Mouse (Mus musculus) heart, embryonic 11.5 days (tissue): ENCODE results near the gene Trip4. TPM values are rescaled to one million over a fixed set of nuclear protein-coding genes. Genes with fewer than 3 reads are reported as not detected.
A peak's percentile ranks its signal among the peaks of the same experiment; 100 is the strongest.

Source experiments
- ATAC-seq: fragments of 200-750 bp; cut with Nextera tagmentation; replicated peaks from 2 replicates; pipeline ENCODE4 v1.8.0; 2017; ENCODE audit warnings: moderate library complexity; ENCODE audit not compliant: insufficient number of reproducible peaks, low FRiP score, low TSS enrichment
- H3K27ac ChIP-seq: fragments of 300-500 bp; sonication (generic); 2 replicates; pipeline ENCODE4 v1.5.1; 2014; ENCODE audit warnings: mild to moderate bottlenecking, low read depth, low read length
- H3K27me3 ChIP-seq: fragments of 300-500 bp; sonication (generic); 2 replicates; pipeline ENCODE4 v1.6.1; 2014; ENCODE audit warnings: mild to moderate bottlenecking, low read length, mixed read lengths; ENCODE audit not compliant: control insufficient read depth, insufficient read depth
- H3K36me3 ChIP-seq: fragments of 300-500 bp; sonication (generic); 2 replicates; pipeline ENCODE4 v1.6.1; 2014; ENCODE audit warnings: mild to moderate bottlenecking, low read length, moderate library complexity, mixed read lengths; ENCODE audit not compliant: control insufficient read depth, insufficient read depth
- H3K4me1 ChIP-seq: fragments of 300-500 bp; sonication (generic); 2 replicates; pipeline ENCODE4 v1.6.1; 2014; ENCODE audit warnings: low read length; ENCODE audit not compliant: control insufficient read depth, insufficient read depth
- H3K4me2 ChIP-seq: fragments of 300-500 bp; sonication (generic); 2 replicates; pipeline ENCODE4 v1.6.1; 2014; ENCODE audit warnings: mild to moderate bottlenecking, moderate library complexity
- H3K4me3 ChIP-seq: fragments of 300-500 bp; sonication (generic); 2 replicates; pipeline ENCODE4 v1.5.1; 2014; ENCODE audit warnings: low read depth, low read length
- H3K9ac ChIP-seq: fragments of 300-500 bp; sonication (generic); 2 replicates; pipeline ENCODE4 v1.6.1; 2014; ENCODE audit warnings: mild to moderate bottlenecking, low read depth, low read length, moderate library complexity
- H3K9me3 ChIP-seq: fragments of 300-500 bp; sonication (generic); replicated peaks from 2 replicates; pipeline ENCODE4 v1.6.1; 2016; ENCODE audit warnings: low read length; ENCODE audit not compliant: control insufficient read depth
- WGBS: fragments of 180-500 bp; shearing (Covaris S2); extraction: QIAGEN DNeasy Blood & Tissue Kit; methylation state at CpG from one replicate; pipeline ENCODE4 v1.1.7; 2014; ENCODE audit not compliant: insufficient replicate concordance; 5-methylcytosine and 5-hydroxymethylcytosine counted together
- polyA plus RNA-seq: library from polyadenylated mRNA; unstranded; fragments of >200 nt; fragmentation: Nextera tagmentation; extraction: Ambion mirVana; gene quantifications from 2 replicates; pipeline ENCODE4 v1.2.1, GENCODE M21; 2014

The Trip4 gene
- 29.6 and 30.5 TPM in 2 replicates for polyA plus RNA-seq

GRCm38 (mm10) chr9:65908394-65909300 is at the start of gene Trip4, which contains the start of gene Csnk1g1:
Gene Trip4 (minus strand): TSS chr9:65908794.
Gene Csnk1g1 (plus strand): TSS chr9:65908924.
- H3K4me1 ChIP-seq: 0 out of 2 replicates have a peak, but pooled peaks cover 2% of the 10 kb centered on the region
- peak within 1 kb of the TSS; percentile 88 for H3K9ac ChIP-seq
- no peaks in the 10 kb centered on the region for H3K27me3 ChIP-seq
- H3K9me3 ChIP-seq: no peaks in the 10 kb centered on the region
- 1% methylated on average over 37 of the region's 38 CpGs for WGBS
- H3K27ac ChIP-seq: peak within 1 kb of the TSS; percentile 84
- peak within 1 kb of the TSS; percentile 86 for H3K4me3 ChIP-seq
- peak; percentile 97 for ATAC-seq
- H3K4me2 ChIP-seq: peak within 1 kb of the TSS; percentile 74
- peaks cover 5% of the 10 kb centered on the region; the same call in 1 of the 2 replicates for H3K36me3 ChIP-seq

- Histone ChIP-seq H3K4me1 (no peaks in the 10 kb centered on the region), H3K27me3 (no peaks in the 10 kb centered on the region), H3K4me3 (no peak overlapping the region), H3K36me3 (0 out of 2 replicates have a peak, but pooled peaks cover 2% of the 10 kb centered on the region), H3K4me2 (no peak overlapping the region), H3K9me3 (no peaks in the 10 kb centered on the region), H3K9ac (no peak overlapping the region), H3K27ac (no peak overlapping the region)
- WGBS: 73% methylated on average over 3 of the region's 3 CpGs
- no peak for ATAC-seq
Observed at GRCm38 (mm10) chr9:65951082-65951587, 42.5 kb upstream of the Trip4 start.

DNA sequence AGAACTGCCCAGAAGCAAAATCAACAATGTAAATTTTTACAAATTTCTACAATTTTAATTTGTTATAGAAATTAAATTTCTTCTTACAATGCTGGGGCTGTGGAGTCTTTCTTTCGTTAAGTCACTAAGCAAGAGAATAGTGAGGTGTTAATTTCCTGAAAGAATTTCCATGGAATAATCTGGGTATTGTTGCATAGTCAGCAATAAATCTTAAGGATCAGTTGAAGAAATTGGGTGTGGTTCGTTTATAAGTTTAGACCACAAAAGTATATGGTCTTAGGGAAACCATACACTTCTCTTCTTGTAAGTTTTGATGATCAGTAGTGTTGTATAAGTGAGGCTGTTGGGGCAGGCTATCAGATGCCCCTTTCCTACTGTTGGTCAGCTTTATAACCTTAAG is 29.0 kb upstream of the Trip4 start:
- 88% methylated on average over 2 of the region's 2 CpGs for WGBS
- no peaks in the 10 kb centered on the region for H3K27me3 ChIP-seq
- no peaks in the 10 kb centered on the region for H3K4me1 ChIP-seq
- no peaks in the 10 kb centered on the region for H3K9me3 ChIP-seq
- ATAC-seq: no peak
- H3K27ac ChIP-seq: no peak overlapping the region
- no peak overlapping the region for H3K9ac ChIP-seq
- H3K4me3 ChIP-seq: no peak overlapping the region
- no peaks in the 10 kb centered on the region for H3K36me3 ChIP-seq
- H3K4me2 ChIP-seq: no peak overlapping the region

GRCm38 (mm10) chr9:65929826-65930225 is 21.2 kb upstream of the Trip4 start:
- no peaks in the 10 kb centered on the region for H3K27me3 ChIP-seq
- H3K4me1 ChIP-seq: no peaks in the 10 kb centered on the region
- H3K36me3 ChIP-seq: no peaks in the 10 kb centered on the region
- no peak overlapping the region for H3K27ac ChIP-seq
- H3K4me2 ChIP-seq: no peak overlapping the region
- H3K4me3 ChIP-seq: no peak overlapping the region
- H3K9ac ChIP-seq: no peak overlapping the region
- ATAC-seq: no peak
- no peaks in the 10 kb centered on the region for H3K9me3 ChIP-seq

GRCm38 (mm10) chr9:65928456-65928855 is 19.9 kb upstream of the Trip4 start:
- H3K4me1 ChIP-seq: no peaks in the 10 kb centered on the region
- H3K27ac ChIP-seq: no peak overlapping the region
- no peaks in the 10 kb centered on the region for H3K27me3 ChIP-seq
- no peak overlapping the region for H3K4me3 ChIP-seq
- no peaks in the 10 kb centered on the region for H3K36me3 ChIP-seq
- H3K4me2 ChIP-seq: no peak overlapping the region
- no peaks in the 10 kb centered on the region for H3K9me3 ChIP-seq
- H3K9ac ChIP-seq: no peak overlapping the region
- ATAC-seq: no peak

DNA sequence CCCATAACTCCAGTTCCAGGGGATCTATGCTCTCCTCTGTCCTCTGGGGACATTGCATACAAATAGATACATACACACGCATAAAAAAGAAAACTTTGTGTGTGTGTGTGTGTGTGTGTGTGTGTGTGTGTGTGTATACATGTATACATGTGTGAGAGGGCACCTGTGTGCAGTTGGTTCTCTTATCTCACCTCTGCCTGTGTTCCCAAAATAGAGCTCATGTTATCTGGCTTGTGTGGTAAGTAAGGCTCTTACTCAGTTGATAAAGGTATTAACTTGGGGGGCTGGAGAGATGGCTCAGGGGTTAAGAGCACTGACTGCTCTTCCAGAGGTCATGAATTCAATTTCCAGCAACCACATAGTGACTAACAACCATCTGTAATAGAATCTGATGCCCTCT is 8.4 kb upstream of the Trip4 start:
- Histone ChIP-seq H3K36me3 (no peaks in the 10 kb centered on the region), H3K4me3 (no peak overlapping the region), H3K9ac (no peak overlapping the region), H3K9me3 (no peaks in the 10 kb centered on the region), H3K4me1 (0 out of 2 replicates have a peak, but pooled peaks cover 5% of the 10 kb centered on the region), H3K27me3 (no peaks in the 10 kb centered on the region), H3K4me2 (no peak overlapping the region), H3K27ac (no peak overlapping the region)
- ATAC-seq: no peak
- WGBS: 87% methylated on average over 1 of the region's 1 CpGs

- Histone ChIP-seq H3K4me1 (0 out of 2 replicates have a peak, but pooled peaks cover 7% of the 10 kb centered on the region), H3K27me3 (no peaks in the 10 kb centered on the region), H3K36me3 (no peaks in the 10 kb centered on the region), H3K9ac (no peak overlapping the region), H3K9me3 (no peaks in the 10 kb centered on the region), H3K27ac (no peak overlapping the region), H3K4me3 (no peak overlapping the region), H3K4me2 (no peak overlapping the region)
- no peak for ATAC-seq
- 51% methylated on average over 2 of the region's 2 CpGs for WGBS
Observed at GRCm38 (mm10) chr9:65913976-65914375, 5.4 kb upstream of the Trip4 start.

GRCm38 (mm10) chr9:65909837-65910236 is 1.2 kb upstream of the Trip4 start:
- Histone ChIP-seq H3K4me1 (0 out of 2 replicates have a peak, but pooled peaks cover 5% of the 10 kb centered on the region), H3K27ac (peak overlapping the region; percentile 84; the same call in 1 of the 2 replicates), H3K9ac (peak overlapping the region; percentile 88), H3K4me3 (peak overlapping the region; percentile 86), H3K4me2 (peak overlapping the region; percentile 73), H3K36me3 (peaks cover 2% of the 10 kb centered on the region; the same call in 1 of the 2 replicates), H3K27me3 (no peaks in the 10 kb centered on the region), H3K9me3 (no peaks in the 10 kb centered on the region)
- 5% methylated on average over 4 of the region's 4 CpGs for whole genome bisulfite sequencing
- ATAC-seq: no peak
